Mouse (Mus musculus) mature B cell (primary cell): ENCODE results near the gene Lin28b.

Experiments
- in situ Hi-C: fragments of 300-500 bp; cut with MboI; formaldehyde crosslinking; loops from 2 replicates; pipeline ENCODE4 v1.14.3; 2019

Gene Lin28b

GRCm38 (mm10) chr10:45328196-45329000 lies 157.8 kb downstream of the Lin28b start:
- in situ Hi-C loops = no loop called here
